Mouse (Mus musculus): ENCODE results near the gene Fance. TPM values are rescaled to one million over a fixed set of nuclear protein-coding genes. Genes with fewer than 3 reads are reported as not detected.
"Not testable (repeated sequence)": the region's sequence is repeated elsewhere in the genome, so short reads cannot be mapped to it uniquely, and the experiment has no call there.

Fance gene
- polyA plus RNA-seq, 1 experiment, result 12.1 TPM

GRCm38 (mm10) chr17:28352018-28352417 is 38.7 kb downstream of the Fance start:
- DNase-seq, result no peak
- Histone ChIP-seq H3K4me3 (ENCODE audit: insufficient read depth, low read depth, low read length) (no peak overlapping the region), H3K36me3 (ENCODE audit: control insufficient read depth, insufficient read depth, low read length) (no peaks in the 10 kb centered on the region), H3K27ac (ENCODE audit: insufficient read depth, low read depth, low read length) (no peak overlapping the region), H3K4me1 (ENCODE audit: control insufficient read depth, insufficient read depth, low read length) (peaks cover 7% of the 10 kb centered on the region; the same call in 1 of the 2 replicates), H3K27me3 (replicated peaks; ENCODE audit: control insufficient read depth, insufficient read depth, low read length) (no peaks in the 10 kb centered on the region)
- WGBS, result 69% methylated on average over 11 of the region's 11 CpGs
- TF ChIP-seq POLR2A (IDR thresholded peaks at IDR 0.05; ENCODE audit: low read depth, low read length), result no peak
- TF ChIP-seq CTCF (conservative IDR thresholded peaks at IDR 0.05; ENCODE audit: insufficient read depth, insufficient read length, low read depth, low read length), result no peak

GRCm38 (mm10) chr17:28355871-28356270 is 42.6 kb downstream of the Fance start:
- 79% methylated on average over 12 of the region's 12 CpGs for WGBS
- DNase-seq, result no peak
- TF ChIP-seq CTCF (conservative IDR thresholded peaks at IDR 0.05; ENCODE audit: insufficient read depth, insufficient read length, low read depth, low read length) (no peak), POLR2A (IDR thresholded peaks at IDR 0.05; ENCODE audit: low read depth, low read length) (no peak)

GRCm38 (mm10) chr17:28358576-28359261 is 45.4 kb downstream of the Fance start:
- not testable (repeated sequence) for H3K27ac ChIP-seq (ENCODE audit: insufficient read depth, low read depth, low read length); DNase-seq; H3K27me3 ChIP-seq (replicated peaks; ENCODE audit: control insufficient read depth, insufficient read depth, low read length); H3K4me1 ChIP-seq (ENCODE audit: control insufficient read depth, insufficient read depth, low read length); H3K36me3 ChIP-seq (ENCODE audit: control insufficient read depth, insufficient read depth, low read length); H3K4me3 ChIP-seq (ENCODE audit: insufficient read depth, low read depth, low read length)
- 36% methylated on average over 24 of the region's 24 CpGs for WGBS

More at GRCm38 (mm10) chr17:28355871-28356270, 42.6 kb downstream of the Fance start:
- Histone ChIP-seq H3K36me3 (ENCODE audit: control insufficient read depth, insufficient read depth, low read length) (no peaks in the 10 kb centered on the region), H3K4me1 (ENCODE audit: control insufficient read depth, insufficient read depth, low read length) (no peaks in the 10 kb centered on the region), H3K27ac (ENCODE audit: insufficient read depth, low read depth, low read length) (no peak overlapping the region), H3K4me3 (ENCODE audit: insufficient read depth, low read depth, low read length) (no peak overlapping the region), H3K27me3 (replicated peaks; ENCODE audit: control insufficient read depth, insufficient read depth, low read length) (no peaks in the 10 kb centered on the region)

GRCm38 (mm10) chr17:28360531-28361277 is 47.4 kb downstream of the Fance start:
- 80% methylated on average over 9 of the region's 9 CpGs for WGBS

GRCm38 (mm10) chr17:28361921-28362652 is 48.8 kb downstream of the Fance start:
- H3K36me3 ChIP-seq (ENCODE audit: control insufficient read depth, insufficient read depth, low read length), result no peaks in the 10 kb centered on the region
- H3K27me3 ChIP-seq (replicated peaks; ENCODE audit: control insufficient read depth, insufficient read depth, low read length), result no peaks in the 10 kb centered on the region; the same call in 1 of the 2 replicates
- DNase-seq, result no peak
- 57% methylated on average over 11 of the region's 11 CpGs for WGBS
- TF ChIP-seq CTCF (conservative IDR thresholded peaks at IDR 0.05; ENCODE audit: insufficient read depth, insufficient read length, low read depth, low read length), result no peak
- TF ChIP-seq POLR2A (IDR thresholded peaks at IDR 0.05; ENCODE audit: low read depth, low read length), result no peak
- no peak overlapping the region for H3K4me3 ChIP-seq (ENCODE audit: insufficient read depth, low read depth, low read length)
- no peak overlapping the region for H3K27ac ChIP-seq (ENCODE audit: insufficient read depth, low read depth, low read length)
- no peaks in the 10 kb centered on the region for H3K4me1 ChIP-seq (ENCODE audit: control insufficient read depth, insufficient read depth, low read length)

More at GRCm38 (mm10) chr17:28360531-28361277, 47.4 kb downstream of the Fance start:
- DNase-seq, result no peak
- no peak for TF ChIP-seq CTCF (conservative IDR thresholded peaks at IDR 0.05; ENCODE audit: insufficient read depth, insufficient read length, low read depth, low read length)
- TF ChIP-seq POLR2A (IDR thresholded peaks at IDR 0.05; ENCODE audit: low read depth, low read length), result no peak
- H3K4me3 ChIP-seq (ENCODE audit: insufficient read depth, low read depth, low read length), result no peak overlapping the region
- no peaks in the 10 kb centered on the region; the same call in 1 of the 2 replicates for H3K27me3 ChIP-seq (replicated peaks; ENCODE audit: control insufficient read depth, insufficient read depth, low read length)
- no peak overlapping the region for H3K27ac ChIP-seq (ENCODE audit: insufficient read depth, low read depth, low read length)
- no peaks in the 10 kb centered on the region for H3K4me1 ChIP-seq (ENCODE audit: control insufficient read depth, insufficient read depth, low read length)
- H3K36me3 ChIP-seq (ENCODE audit: control insufficient read depth, insufficient read depth, low read length), result no peaks in the 10 kb centered on the region

- 18% methylated on average over 25 of the region's 25 CpGs for WGBS
- Histone ChIP-seq H3K27ac (ENCODE audit: insufficient read depth, low read depth, low read length) (no peak overlapping the region), H3K36me3 (ENCODE audit: control insufficient read depth, insufficient read depth, low read length) (no peaks in the 10 kb centered on the region), H3K4me3 (ENCODE audit: insufficient read depth, low read depth, low read length) (no peak overlapping the region), H3K27me3 (replicated peaks; ENCODE audit: control insufficient read depth, insufficient read depth, low read length) (no peaks in the 10 kb centered on the region; the same call in 1 of the 2 replicates), H3K4me1 (ENCODE audit: control insufficient read depth, insufficient read depth, low read length) (no peaks in the 10 kb centered on the region)
- DNase-seq, result no peak
- TF ChIP-seq CTCF (conservative IDR thresholded peaks at IDR 0.05; ENCODE audit: insufficient read depth, insufficient read length, low read depth, low read length), result no peak
- TF ChIP-seq POLR2A (IDR thresholded peaks at IDR 0.05; ENCODE audit: low read depth, low read length), result no peak
Measured at GRCm38 (mm10) chr17:28362653-28363292, 49.5 kb downstream of the Fance start.

Data from kidney, adult 2 months (tissue).